Mouse (Mus musculus) gastrocnemius, adult 18-20 months (tissue): ENCODE results near the gene Gm21773. TPM values are rescaled to one million over a fixed set of nuclear protein-coding genes. Genes with fewer than 3 reads are reported as not detected.
"Not testable (repeated sequence)": the region's sequence is repeated elsewhere in the genome, so short reads cannot be mapped to it uniquely, and the experiment has no call there.

ENCODE experiments used
- DNase-seq: peaks from one replicate; pipeline ENCODE4 v3.0.0; 2021; ENCODE audit warnings: low spot score
- long read RNA-seq, 2 experiments: library from polyadenylated mRNA; stranded (forward); transcript quantifications; one replicate each; pipeline ENCODE4 v2.0.0; 2021
- total RNA-seq, 2 experiments: library from RNA; stranded (reverse); gene quantifications; 2 replicates each; pipeline ENCODE4 v1.2.3; 2021

Gene Gm21773
- not detected for total RNA-seq
- long read RNA-seq, experiment 1 = 0 reads
- long read RNA-seq, experiment 2 = 0 reads

GRCm38 (mm10) chrY:25309260-25309659, at the start of gene Gm21773:
Gene Gm21773, minus strand, starts transcription at chrY:25309360.
- not testable (repeated sequence) for DNase-seq
